Mouse (Mus musculus): Measurements from ENCODE around the gene Vmn1r29. TPM values are rescaled to one million over a fixed set of nuclear protein-coding genes. Genes with fewer than 3 reads are reported as not detected.

The Vmn1r29 gene
- under 1 TPM; 0.11 TPM for polyA plus RNA-seq (2017; shearing (Covaris generic))

GRCm38 (mm10) chr6:58301249-58301648 is at the start of gene Vmn1r29:
TSS of gene Vmn1r29 (plus strand) at chr6:58301549.

GRCm38 (mm10) chr6:58261737-58262136 is 39.6 kb upstream of the Vmn1r29 start, which contains the start of gene Vmn1r28:
TSS of gene Vmn1r28 (plus strand) at chr6:58262037.

Other genes with a start within 250 kb of the Vmn1r29 start
- gene Vmn1r27, start 82.7 kb upstream of the Vmn1r29 start, polyA plus RNA-seq (2017; shearing (Covaris generic)): not detected
- under 1 TPM in 1 of 2 experiments, not detected in 1; 0.09 TPM for gene Vmn1r28, start 39.5 kb upstream of the Vmn1r29 start, polyA plus RNA-seq (2017; shearing (Covaris generic))
- gene Vmn1r30, start 141.8 kb downstream of the Vmn1r29 start, polyA plus RNA-seq (2017; shearing (Covaris generic)): not detected
- gene Vmn1r31, start 173.8 kb downstream of the Vmn1r29 start, polyA plus RNA-seq (2017; shearing (Covaris generic)): not detected